Mouse (Mus musculus): ENCODE data around the gene Arrdc2.

GRCm38 (mm10) chr8:70827010-70827409, 12.5 kb downstream of the Arrdc2 start:
- TF ChIP-seq CTCF (IDR thresholded peaks at IDR 0.05; ENCODE audit: extremely low read depth, insufficient read depth, low read length), result no peak
- no peak for TF ChIP-seq POLR2A (IDR thresholded peaks at IDR 0.05; ENCODE audit: extremely low read depth, insufficient read depth, low read length)

All from cortical plate, adult 2 months (tissue).